Mouse (Mus musculus) heart, adult 2 months (tissue): ENCODE measurements at regions not wholly inside any gene's neighbourhood (a gene's known extent, or its start where the extent isn't known, plus 50 kb on each side); places are given as distances from the start of the nearest gene placed in this dataset.

ENCODE experiments used
- DNase-seq, 2 experiments: peaks; one replicate each; pipeline ENCODE4 v3.0.0; 2021
- H3K27ac ChIP-seq: fragments of 200-600 bp; 2 replicates; pipeline ENCODE4 v1.8.1; 2022
- H3K27me3 ChIP-seq: fragments of 200-500 bp; 2 replicates; pipeline ENCODE4 v1.6.1; 2012; ENCODE audit warnings: mild to moderate bottlenecking, low read length, inconsistent platforms, mixed read lengths; ENCODE audit not compliant: control insufficient read depth, insufficient read depth
- H3K36me3 ChIP-seq: fragments of 200-500 bp; 2 replicates; pipeline ENCODE4 v1.6.1; 2012; ENCODE audit warnings: low read length, inconsistent platforms; ENCODE audit not compliant: control insufficient read depth, insufficient read depth
- H3K4me1 ChIP-seq: fragments of 200-500 bp; 2 replicates; pipeline ENCODE4 v1.6.1; 2011; ENCODE audit warnings: low read length; ENCODE audit not compliant: control insufficient read depth, insufficient read depth
- H3K4me3 ChIP-seq: fragments of 200-600 bp; 2 replicates; pipeline ENCODE4 v1.8.1; 2022
- H3K79me2 ChIP-seq: fragments of 200-500 bp; replicated peaks from 2 replicates; pipeline ENCODE4 v1.6.1; 2012; ENCODE audit warnings: mild to moderate bottlenecking, inconsistent platforms, low read length, moderate library complexity, mixed read lengths; ENCODE audit not compliant: control insufficient read depth, insufficient read depth
- H3K9ac ChIP-seq: fragments of 200-500 bp; 2 replicates; pipeline ENCODE4 v1.6.1; 2012; ENCODE audit warnings: low read depth, mild to moderate bottlenecking, control low read depth, inconsistent platforms, low read length, mixed read lengths
- CTCF ChIP-seq: fragments of 200-600 bp; IDR thresholded peaks from 2 replicates; pipeline ENCODE4 v1.8.1; 2022; ENCODE audit warnings: antibody characterized with exemption, mild to moderate bottlenecking, moderate library complexity
- EP300 ChIP-seq: fragments of 200-500 bp; IDR thresholded peaks from 2 replicates; pipeline ENCODE4 v1.6.1; 2011; ENCODE audit warnings: low read depth, low read length, control low read depth; ENCODE audit not compliant: insufficient read depth
- POLR2A ChIP-seq: fragments of 200-500 bp; IDR thresholded peaks from 2 replicates; pipeline ENCODE4 v1.6.1; 2011; ENCODE audit warnings: mild to moderate bottlenecking, low read depth, low read length, control low read depth; ENCODE audit not compliant: insufficient read depth
- WGBS: fragments of 180-500 bp; shearing (Covaris S2); methylation state at CpG from one replicate; pipeline ENCODE4 v1.1.7; 2018; 5-methylcytosine and 5-hydroxymethylcytosine counted together
- intact Hi-C: fragments of 180-260 bp; cut with DNase I; formaldehyde crosslinking; loops from one replicate; pipeline ENCODE4 v1.15.1; 2025

DNA sequence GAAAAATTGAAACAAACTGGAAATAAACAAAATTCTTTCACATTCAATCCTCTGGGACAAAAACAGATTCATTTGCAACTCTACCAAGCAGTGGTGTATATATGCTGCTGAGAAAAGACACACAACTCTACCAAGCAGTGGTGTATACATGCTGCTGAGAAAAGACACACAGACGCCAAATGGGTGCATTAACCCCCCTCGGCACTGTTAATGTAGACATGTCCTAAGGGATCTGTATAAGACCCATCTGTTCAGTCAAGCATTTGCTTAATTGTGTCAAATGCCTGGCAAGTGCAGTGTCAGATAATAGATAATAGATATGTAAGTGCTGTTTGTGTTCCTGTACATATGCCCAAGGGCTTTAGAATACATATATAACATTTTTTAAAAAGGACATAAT, 1035.2 kb upstream of the B3galt2 start:
- no peak overlapping the region for H3K4me3 ChIP-seq
- no peaks in the 10 kb centered on the region for H3K4me1 ChIP-seq
- TF ChIP-seq CTCF (no peak), EP300 (no peak), POLR2A (no peak)
- WGBS = 65% methylated on average over 2 of the region's 2 CpGs
- intact Hi-C loops = no loop called here
- H3K27me3 ChIP-seq = no peaks in the 10 kb centered on the region
- H3K27ac ChIP-seq = no peak overlapping the region
- DNase-seq = no peak
- H3K79me2 ChIP-seq = no peaks in the 10 kb centered on the region
- no peak overlapping the region for H3K9ac ChIP-seq
- no peaks in the 10 kb centered on the region for H3K36me3 ChIP-seq

- H3K4me1 ChIP-seq = no peaks in the 10 kb centered on the region
- H3K27ac ChIP-seq = no peak overlapping the region
- TF ChIP-seq CTCF = no peak
- TF ChIP-seq EP300 = no peak
- TF ChIP-seq POLR2A = no peak
- no peaks in the 10 kb centered on the region for H3K36me3 ChIP-seq
- DNase-seq = no peak
- no peak overlapping the region for H3K4me3 ChIP-seq
- no peak overlapping the region for H3K9ac ChIP-seq
- 82% methylated on average over 1 of the region's 1 CpGs for WGBS
- H3K79me2 ChIP-seq = no peaks in the 10 kb centered on the region
- intact Hi-C loops = no loop called here
- no peaks in the 10 kb centered on the region for H3K27me3 ChIP-seq
These were observed 1034.4 kb upstream of the B3galt2 start for GRCm38 (mm10) chr1:142606082-142606481.

DNA sequence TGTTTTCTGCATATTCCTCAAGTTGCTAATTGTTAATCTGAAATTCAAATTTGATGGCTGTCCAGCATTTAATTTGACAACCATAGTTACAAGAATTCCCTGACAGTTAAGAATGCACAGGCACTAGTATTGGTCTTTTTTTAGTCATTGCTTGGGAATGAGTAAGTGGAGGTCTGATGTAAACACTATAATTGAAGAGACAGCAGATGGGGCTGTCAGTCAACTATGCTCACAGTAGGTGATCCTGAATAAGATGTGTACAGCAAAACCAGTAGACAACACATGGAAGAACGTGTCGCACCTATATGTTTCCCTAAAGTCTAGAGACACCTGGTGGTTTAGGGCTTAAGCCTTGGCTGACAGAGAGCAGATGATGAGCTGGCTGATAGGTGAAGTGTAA, 1019.0 kb upstream of the B3galt2 start:
- no peak overlapping the region for H3K27ac ChIP-seq
- TF ChIP-seq CTCF (no peak), POLR2A (no peak), EP300 (no peak)
- no peaks in the 10 kb centered on the region for H3K27me3 ChIP-seq
- no peak for DNase-seq
- intact Hi-C loops = no loop called here
- H3K36me3 ChIP-seq = no peaks in the 10 kb centered on the region
- H3K4me3 ChIP-seq = no peak overlapping the region
- H3K4me1 ChIP-seq = no peaks in the 10 kb centered on the region
- 83% methylated on average over 2 of the region's 2 CpGs for WGBS
- no peaks in the 10 kb centered on the region for H3K79me2 ChIP-seq
- no peak overlapping the region for H3K9ac ChIP-seq

DNA sequence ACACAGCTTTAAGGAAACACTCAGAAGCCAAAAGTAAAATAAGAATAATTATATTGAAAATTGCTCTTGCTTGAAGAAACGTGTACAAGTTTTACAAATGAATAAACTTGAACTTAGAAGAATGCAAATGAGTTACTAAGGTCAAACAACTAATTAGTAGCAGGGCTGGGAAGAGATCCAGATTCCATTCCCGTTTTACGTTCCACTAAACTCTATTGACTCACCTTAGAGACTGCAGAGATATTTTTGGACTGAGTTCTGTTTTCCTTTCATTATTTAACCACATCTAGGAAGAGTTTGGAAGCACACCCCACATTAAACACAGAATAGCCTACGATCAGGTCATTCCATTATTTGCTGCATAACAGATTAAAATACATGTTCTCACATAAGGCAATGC, 1016.2 kb upstream of the B3galt2 start:
- Histone ChIP-seq H3K79me2 (no peaks in the 10 kb centered on the region), H3K4me1 (no peaks in the 10 kb centered on the region), H3K4me3 (no peak overlapping the region), H3K36me3 (no peaks in the 10 kb centered on the region), H3K9ac (no peak overlapping the region), H3K27ac (no peak overlapping the region), H3K27me3 (no peaks in the 10 kb centered on the region)
- 42% methylated on average over 4 of the region's 4 CpGs for WGBS
- TF ChIP-seq POLR2A (no peak), EP300 (no peak), CTCF (no peak)
- no peak for DNase-seq
- intact Hi-C loops = no loop called here

GRCm38 (mm10) chr1:142655289-142655688, 985.2 kb upstream of the B3galt2 start:
- intact Hi-C loops = no loop called here
- no peak overlapping the region for H3K4me3 ChIP-seq
- no peaks in the 10 kb centered on the region for H3K36me3 ChIP-seq
- H3K27ac ChIP-seq = no peak overlapping the region
- TF ChIP-seq CTCF = no peak
- no peaks in the 10 kb centered on the region for H3K27me3 ChIP-seq
- H3K79me2 ChIP-seq = no peaks in the 10 kb centered on the region
- H3K4me1 ChIP-seq = no peaks in the 10 kb centered on the region
- 70% methylated on average over 2 of the region's 2 CpGs for WGBS
- DNase-seq = no peak
- H3K9ac ChIP-seq = no peak overlapping the region

DNA sequence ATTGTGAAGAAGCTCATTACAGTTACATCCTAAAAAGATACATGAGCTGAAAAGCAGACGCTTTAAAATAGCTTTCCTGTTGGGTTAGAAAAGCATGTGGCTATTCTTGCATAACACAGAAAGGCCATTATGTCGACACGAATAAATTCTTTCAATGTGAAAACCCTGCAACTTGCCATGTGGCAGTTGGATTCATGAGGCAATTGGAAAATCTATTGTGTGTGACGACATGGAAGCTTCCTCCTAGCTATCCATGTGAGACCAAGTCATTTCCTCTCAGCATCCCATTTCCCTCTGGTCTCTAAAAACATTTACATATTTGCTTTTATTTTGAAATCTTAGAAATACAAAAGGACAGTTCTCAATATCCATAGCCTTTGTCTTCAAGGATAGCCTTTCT, 975.2 kb upstream of the B3galt2 start:
- no peaks in the 10 kb centered on the region for H3K79me2 ChIP-seq
- H3K27me3 ChIP-seq = no peaks in the 10 kb centered on the region
- H3K9ac ChIP-seq = no peak overlapping the region
- WGBS = 45% methylated on average over 4 of the region's 4 CpGs
- no peaks in the 10 kb centered on the region for H3K4me1 ChIP-seq
- H3K27ac ChIP-seq = no peak overlapping the region
- no peaks in the 10 kb centered on the region for H3K36me3 ChIP-seq
- no peak for DNase-seq
- H3K4me3 ChIP-seq = no peak overlapping the region
- TF ChIP-seq CTCF (no peak), EP300 (no peak), POLR2A (no peak)
- intact Hi-C loops = no loop called here
